Mouse (Mus musculus) neural tube, embryonic 11.5 days (tissue): ENCODE measurements around the gene Sh2d2a. TPM values are rescaled to one million over a fixed set of nuclear protein-coding genes. Genes with fewer than 3 reads are reported as not detected.
"Not testable (repeated sequence)": the region's sequence is repeated elsewhere in the genome, so short reads cannot be mapped to it uniquely, and the experiment has no call there.

Experiments
- ATAC-seq: fragments of 200-750 bp; cut with Nextera tagmentation; 2 replicates; pipeline ENCODE4 v1.8.0; 2017; ENCODE audit warnings: moderate number of reproducible peaks, mild to moderate bottlenecking, moderate TSS enrichment, moderate library complexity; ENCODE audit not compliant: insufficient read depth, low FRiP score, low TSS enrichment
- DNase-seq: peaks from one replicate; pipeline ENCODE4 v3.0.0-alpha.2; 2015; ENCODE audit warnings: low spot score
- H3K27ac ChIP-seq: fragments of 300-500 bp; sonication (generic); 2 replicates; pipeline ENCODE4 v1.5.1; 2014; ENCODE audit warnings: low read depth, mild to moderate bottlenecking, low read length
- H3K27me3 ChIP-seq: fragments of 300-500 bp; sonication (generic); 2 replicates; pipeline ENCODE4 v1.6.1; 2014; ENCODE audit warnings: mild to moderate bottlenecking, low read length, mixed read lengths; ENCODE audit not compliant: control insufficient read depth, insufficient read depth
- H3K36me3 ChIP-seq: fragments of 300-500 bp; sonication (generic); 2 replicates; pipeline ENCODE4 v1.6.1; 2014; ENCODE audit warnings: mild to moderate bottlenecking, low read length, moderate library complexity, mixed read lengths; ENCODE audit not compliant: control insufficient read depth, insufficient read depth
- H3K4me1 ChIP-seq: fragments of 300-500 bp; sonication (generic); 2 replicates; pipeline ENCODE4 v1.6.1; 2014; ENCODE audit warnings: low read length, mixed read lengths; ENCODE audit not compliant: control insufficient read depth, insufficient read depth
- H3K4me2 ChIP-seq: fragments of 300-500 bp; sonication (generic); 2 replicates; pipeline ENCODE4 v1.6.1; 2014; ENCODE audit warnings: low read depth, mild to moderate bottlenecking, moderate library complexity
- H3K4me3 ChIP-seq: fragments of 300-500 bp; sonication (generic); 2 replicates; pipeline ENCODE4 v1.5.1; 2014; ENCODE audit warnings: low read depth, low read length
- H3K9ac ChIP-seq: fragments of 300-500 bp; sonication (generic); 2 replicates; pipeline ENCODE4 v1.6.1; 2014; ENCODE audit warnings: mild to moderate bottlenecking, low read length
- H3K9me3 ChIP-seq: fragments of 300-500 bp; sonication (generic); 2 replicates; pipeline ENCODE4 v1.6.1; 2016; ENCODE audit warnings: low read length; ENCODE audit not compliant: control insufficient read depth
- WGBS: fragments of 180-500 bp; shearing (Covaris S2); extraction: QIAGEN DNeasy Blood & Tissue Kit; methylation state at CpG from one replicate; pipeline ENCODE4 v1.1.7; 2014; 5-methylcytosine and 5-hydroxymethylcytosine counted together
- polyA plus RNA-seq: library from polyadenylated mRNA; unstranded; fragments of >200 nt; fragmentation: Nextera tagmentation; extraction: Ambion mirVana; gene quantifications from 2 replicates; pipeline ENCODE4 v1.2.1, GENCODE M21; 2014

The Sh2d2a gene
- polyA plus RNA-seq, 1 experiment from 2014 or later = not detected

DNA sequence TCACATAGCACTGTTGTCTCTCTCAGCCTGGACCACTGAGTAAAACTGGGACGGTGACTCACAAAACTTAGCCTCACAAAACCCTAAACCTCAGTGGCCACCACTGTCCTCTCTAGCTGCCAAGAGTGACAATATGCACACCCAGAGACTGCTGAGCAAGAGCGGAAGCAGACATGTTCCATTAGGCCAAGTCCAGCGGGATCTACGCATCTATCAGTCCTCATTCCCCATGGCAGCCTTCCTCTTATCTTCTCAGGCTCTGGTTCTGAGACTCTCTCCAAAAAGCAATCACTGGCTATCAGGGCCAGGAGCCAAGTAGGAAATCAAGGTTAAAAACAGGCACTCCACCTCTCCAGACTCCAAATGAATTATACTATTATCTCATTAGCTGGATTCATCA is 31.2 kb downstream of the Sh2d2a start:
- H3K4me1 ChIP-seq = no peaks in the 10 kb centered on the region
- H3K9me3 ChIP-seq = no peaks in the 10 kb centered on the region
- H3K9ac ChIP-seq = no peak overlapping the region
- H3K36me3 ChIP-seq = peaks cover 4% of the 10 kb centered on the region
- H3K27me3 ChIP-seq = no peaks in the 10 kb centered on the region
- ATAC-seq (no peak), DNase-seq (no peak)
- no peak overlapping the region for H3K4me2 ChIP-seq
- 98% methylated on average over 4 of the region's 4 CpGs for WGBS
- H3K27ac ChIP-seq = no peak overlapping the region
- H3K4me3 ChIP-seq = no peak overlapping the region

DNA sequence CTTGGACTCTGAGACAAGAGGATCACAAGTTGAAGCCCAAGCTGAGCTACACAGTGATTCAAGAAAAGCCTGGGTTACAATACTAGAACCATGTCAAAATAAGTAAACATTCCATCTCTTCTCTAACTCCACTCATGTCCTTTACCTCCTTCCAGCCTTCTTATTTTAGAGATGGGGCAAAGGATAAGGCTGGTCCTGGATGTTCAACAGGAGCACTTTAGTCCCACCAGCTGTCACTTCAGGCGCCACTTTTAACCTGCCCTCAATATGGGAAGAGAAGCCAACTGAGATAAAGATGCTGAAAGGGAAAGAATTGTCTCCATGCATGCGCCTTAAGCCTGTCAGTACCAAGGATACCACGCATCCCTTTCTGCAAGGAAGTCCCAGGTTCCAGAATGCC is 37.7 kb downstream of the Sh2d2a start:
- H3K9me3 ChIP-seq = no peaks in the 10 kb centered on the region

DNA sequence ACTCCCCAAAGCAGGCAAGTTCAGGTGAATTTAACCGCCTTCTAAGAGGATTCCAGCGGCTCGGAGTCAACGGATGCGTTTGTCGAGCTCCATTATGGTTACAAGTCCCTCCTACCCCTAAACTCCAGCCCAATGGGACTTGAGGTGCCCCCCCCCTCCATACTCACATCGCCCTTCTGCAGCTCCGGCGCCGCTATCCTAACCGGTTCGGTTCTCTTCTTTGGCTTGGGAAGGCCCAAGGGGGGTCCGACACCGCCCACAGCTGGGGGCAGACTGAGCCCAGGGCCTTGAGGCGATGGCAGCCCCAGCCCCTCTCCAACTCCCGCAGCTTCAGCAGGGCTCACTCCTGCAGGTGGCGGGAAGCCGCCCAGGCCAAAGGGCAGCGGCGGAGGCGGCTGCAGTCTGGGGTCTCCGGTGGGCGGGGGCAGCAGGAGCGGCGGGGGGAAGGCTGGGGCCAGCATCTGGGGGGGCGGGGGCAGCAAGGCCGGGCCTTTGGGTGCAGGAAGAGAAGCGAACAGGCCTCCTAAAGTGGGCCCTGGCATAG is 38.2 kb downstream of the Sh2d2a start:
- ATAC-seq (0 out of 2 replicates have a peak, but pooled peaks have one; percentile 17), DNase-seq (no peak)
- Histone ChIP-seq H3K9me3 (no peaks in the 10 kb centered on the region), H3K4me3 (peak overlapping the region; percentile 90), H3K9ac (peak overlapping the region; percentile 87), H3K36me3 (peaks cover 2% of the 10 kb centered on the region; the same call in 1 of the 2 replicates), H3K4me1 (peaks cover 11% of the 10 kb centered on the region), H3K4me2 (peak overlapping the region; percentile 47), H3K27ac (peak overlapping the region; percentile 72), H3K27me3 (no peaks in the 10 kb centered on the region)
- WGBS = 0% methylated on average over 26 of the region's 28 CpGs

More for the DNA sequence above, 37.7 kb downstream of the Sh2d2a start:
- Histone ChIP-seq H3K4me3 (peak overlapping the region; percentile 90), H3K9ac (peak overlapping the region; percentile 87), H3K4me1 (peaks cover 11% of the 10 kb centered on the region), H3K27ac (no peak overlapping the region), H3K4me2 (peak overlapping the region; percentile 47), H3K36me3 (peaks cover 2% of the 10 kb centered on the region; the same call in 1 of the 2 replicates), H3K27me3 (no peaks in the 10 kb centered on the region)
- no peak for ATAC-seq
- DNase-seq = no peak
- WGBS = 5% methylated on average over 3 of the region's 3 CpGs

DNA sequence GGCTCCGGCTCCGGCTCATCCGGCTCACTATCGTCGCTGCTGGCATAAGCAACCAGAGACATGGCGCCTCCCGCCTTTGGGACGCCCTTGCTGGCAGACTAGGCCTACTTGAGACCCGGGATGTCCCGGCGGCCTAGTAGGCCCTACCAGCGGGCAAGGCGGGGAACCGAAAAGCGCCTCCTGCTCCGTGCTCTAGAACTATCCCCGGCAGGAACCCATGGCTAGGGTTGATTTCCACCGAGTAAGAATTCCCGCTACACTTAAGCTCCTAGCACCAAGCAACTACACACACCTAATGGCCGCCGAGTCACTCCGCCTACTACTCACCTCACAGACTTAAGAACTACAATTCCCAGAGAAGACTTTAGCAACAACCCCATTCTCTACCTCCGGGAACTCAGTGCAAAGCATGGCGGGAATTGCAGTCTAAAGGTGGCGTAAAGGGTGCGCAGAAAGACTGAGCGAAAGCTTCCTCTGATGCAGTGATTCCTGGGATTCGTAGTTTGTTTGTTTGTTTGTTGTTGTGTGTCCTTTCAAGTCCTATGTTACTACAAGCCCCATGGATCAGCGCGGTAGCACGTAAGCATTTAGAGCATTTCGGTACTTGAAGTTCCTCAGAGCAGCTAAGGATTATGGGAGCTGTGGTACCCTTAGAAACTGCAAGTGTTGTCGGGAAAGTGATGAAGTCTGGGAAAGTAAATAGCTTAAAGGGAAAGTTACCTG is 38.9 kb downstream of the Sh2d2a start, which contains the start of gene Prcc:
Gene Prcc (minus strand): TSS at position 328 of the 723 bp plus-strand sequence.
- peaks cover under 1% of the 10 kb centered on the region; the same call in 1 of the 2 replicates for H3K36me3 ChIP-seq
- peaks cover 11% of the 10 kb centered on the region for H3K4me1 ChIP-seq
- peak within 1 kb of the TSS; percentile 87 for H3K9ac ChIP-seq
- WGBS = 0% methylated on average over 33 of the region's 33 CpGs
- H3K4me2 ChIP-seq = peak within 1 kb of the TSS; percentile 47
- H3K27ac ChIP-seq = peak within 1 kb of the TSS; percentile 72
- H3K4me3 ChIP-seq = peak within 1 kb of the TSS; percentile 90
- H3K9me3 ChIP-seq = no peaks in the 10 kb centered on the region
- peak; percentile 93 for DNase-seq
- peak; percentile 96 for ATAC-seq
- no peaks in the 10 kb centered on the region for H3K27me3 ChIP-seq

DNA sequence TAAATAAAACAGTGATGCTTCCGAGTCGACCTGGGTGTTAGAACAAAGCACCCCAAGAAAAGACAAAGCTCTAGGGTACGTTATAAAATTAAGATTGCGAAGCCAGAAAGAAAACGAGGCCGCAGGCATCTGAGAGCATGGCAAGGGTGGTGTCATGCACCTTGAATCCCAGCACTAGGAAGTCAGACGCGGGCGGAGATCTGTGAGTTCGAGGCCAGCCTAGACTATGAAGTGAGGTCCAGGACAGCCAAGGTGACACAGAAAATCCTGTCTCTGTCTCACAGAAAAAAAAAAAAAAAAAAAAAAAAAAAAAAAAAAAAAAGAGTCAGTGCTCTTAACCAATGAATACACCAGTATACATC is 39.4 kb downstream of the Sh2d2a start:
- H3K4me1 ChIP-seq = peaks cover 11% of the 10 kb centered on the region
- no peaks in the 10 kb centered on the region for H3K27me3 ChIP-seq
- H3K9me3 ChIP-seq = no peaks in the 10 kb centered on the region
- DNase-seq (no peak), ATAC-seq (peak; percentile 21)
- H3K9ac ChIP-seq = no peak overlapping the region
- H3K36me3 ChIP-seq = no peaks in the 10 kb centered on the region
- peak overlapping the region; percentile 47 for H3K4me2 ChIP-seq
- WGBS = 15% methylated on average over 10 of the region's 10 CpGs
- peak overlapping the region; percentile 90 for H3K4me3 ChIP-seq
- no peak overlapping the region for H3K27ac ChIP-seq

DNA sequence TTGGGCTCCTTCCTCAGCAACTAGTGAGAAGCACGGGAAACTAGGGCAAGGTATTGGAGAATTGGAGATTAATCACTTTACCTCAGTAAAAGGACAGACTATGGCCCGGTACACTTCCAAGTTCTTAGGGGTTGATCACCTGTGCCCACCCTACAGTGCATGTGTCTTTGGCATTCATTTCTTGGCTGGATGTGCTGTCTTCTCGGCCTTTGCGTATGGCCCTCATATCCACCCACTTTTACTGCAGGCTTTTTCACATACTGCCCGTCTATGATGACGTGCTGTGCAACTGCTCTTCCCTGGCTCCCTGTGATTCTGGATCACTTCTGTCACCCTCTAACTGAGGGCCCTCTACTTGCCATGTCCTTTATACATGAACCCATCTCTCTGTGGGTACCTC is 39.9 kb downstream of the Sh2d2a start:
- H3K4me2 ChIP-seq = peak overlapping the region; percentile 47; the same call in 1 of the 2 replicates
- H3K27ac ChIP-seq = no peak overlapping the region
- ATAC-seq (no peak), DNase-seq (no peak)
- no peaks in the 10 kb centered on the region for H3K9me3 ChIP-seq
- 90% methylated on average over 6 of the region's 6 CpGs for WGBS
- no peaks in the 10 kb centered on the region for H3K27me3 ChIP-seq
- H3K9ac ChIP-seq = no peak overlapping the region
- no peaks in the 10 kb centered on the region for H3K36me3 ChIP-seq
- peaks cover 11% of the 10 kb centered on the region for H3K4me1 ChIP-seq
- H3K4me3 ChIP-seq = no peak overlapping the region

DNA sequence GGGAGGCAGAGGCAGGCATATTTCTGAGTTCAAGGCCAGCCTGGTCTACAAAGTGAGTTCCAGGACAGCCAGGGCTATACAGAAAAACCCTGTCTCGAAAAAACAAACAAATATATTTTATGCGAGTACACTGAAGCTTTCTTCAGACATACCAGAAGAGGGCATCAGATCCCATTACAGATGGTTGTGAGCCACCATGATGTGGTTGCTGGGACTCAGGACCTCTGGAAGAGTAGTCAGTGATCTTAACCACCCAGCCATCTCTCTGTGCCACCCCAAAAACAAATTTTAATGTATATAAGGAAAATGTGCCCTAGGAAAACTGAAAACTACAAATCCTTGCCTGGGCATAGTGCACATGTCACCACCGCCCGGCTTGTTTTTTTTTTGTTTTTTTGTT is 40.8 kb downstream of the Sh2d2a start:
- 86% methylated on average over 4 of the region's 4 CpGs for WGBS
- H3K27me3 ChIP-seq, H3K9me3 ChIP-seq, H3K36me3 ChIP-seq, H3K9ac ChIP-seq, ATAC-seq, H3K27ac ChIP-seq, H3K4me2 ChIP-seq, DNase-seq, H3K4me3 ChIP-seq: not testable (repeated sequence)
- H3K4me1 ChIP-seq = peaks cover 11% of the 10 kb centered on the region

DNA sequence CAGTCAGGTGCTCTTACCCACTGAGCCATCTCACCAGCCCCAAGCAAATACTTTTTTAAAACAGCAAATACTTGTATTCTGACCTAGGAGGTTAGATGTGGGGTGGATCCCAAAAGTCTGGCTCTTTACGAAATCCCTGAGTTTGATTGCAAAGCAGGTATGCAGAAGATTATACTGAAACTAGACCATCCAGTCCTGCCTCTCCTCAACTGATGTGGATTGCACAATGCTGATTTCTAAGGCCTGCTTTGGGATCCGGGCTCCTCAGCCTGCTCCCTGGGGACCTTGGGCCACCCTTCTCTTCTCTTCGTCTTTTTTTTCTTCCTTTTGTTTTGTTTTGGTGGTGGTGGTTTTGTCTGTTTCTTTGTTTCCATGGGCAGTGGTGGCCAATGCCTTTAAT is 44.9 kb downstream of the Sh2d2a start:
- 61% methylated on average over 3 of the region's 3 CpGs for whole genome bisulfite sequencing
- H3K9ac ChIP-seq = no peak overlapping the region

More for the DNA sequence above, 44.9 kb downstream of the Sh2d2a start:
- H3K9me3 ChIP-seq = no peaks in the 10 kb centered on the region
- H3K4me1 ChIP-seq = no peaks in the 10 kb centered on the region
- H3K4me3 ChIP-seq = no peak overlapping the region
- H3K4me2 ChIP-seq = no peak overlapping the region
- H3K27me3 ChIP-seq = no peaks in the 10 kb centered on the region
- no peak for ATAC-seq
- no peak for DNase-seq
- no peak overlapping the region for H3K27ac ChIP-seq
- no peaks in the 10 kb centered on the region for H3K36me3 ChIP-seq
